Mouse (Mus musculus) kidney, postnatal 4 days (tissue): Measurements from ENCODE around the gene Def6.
"Not testable (repeated sequence)": the region's sequence is repeated elsewhere in the genome, so short reads cannot be mapped to it uniquely, and the experiment has no call there.

Experiments
- DNase-seq, 2 experiments: peaks; one replicate each; pipeline ENCODE4 v3.0.0; 2021; ENCODE audit warnings: mixed read lengths in 2 of 2

Gene Def6

DNA sequence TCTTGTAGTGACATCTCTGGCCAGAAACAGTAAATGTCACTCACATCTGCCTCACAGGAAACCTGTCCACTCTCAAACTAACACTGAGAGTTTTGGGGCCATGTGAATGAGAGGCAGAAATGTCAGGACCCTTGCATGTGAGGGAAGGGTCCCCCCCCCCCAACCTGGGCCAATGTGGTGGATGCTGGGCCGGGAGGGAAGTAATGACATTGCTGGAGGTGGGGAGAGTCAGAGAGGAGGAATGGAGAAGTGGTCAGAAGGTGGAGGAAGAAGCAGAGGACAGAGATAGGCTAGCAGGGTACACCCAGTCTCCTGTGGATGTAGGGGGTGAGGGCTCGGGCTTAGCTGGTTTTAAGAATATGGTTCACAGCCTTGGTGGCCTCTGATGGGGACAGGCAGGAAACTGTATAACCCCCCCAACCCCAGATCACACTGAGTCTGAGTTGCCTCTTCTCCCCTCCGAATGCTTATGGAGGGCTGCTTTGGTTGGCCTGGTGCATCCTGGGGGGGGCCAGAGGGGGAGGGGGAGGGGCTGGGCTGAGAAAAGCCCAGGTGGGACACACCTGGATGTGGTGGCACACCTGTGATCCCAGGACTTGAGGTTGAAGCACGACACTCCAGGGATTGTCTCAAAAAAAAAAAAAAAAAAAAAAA is 2.0 kb downstream of the Def6 start:
- no peak for DNase-seq

DNA sequence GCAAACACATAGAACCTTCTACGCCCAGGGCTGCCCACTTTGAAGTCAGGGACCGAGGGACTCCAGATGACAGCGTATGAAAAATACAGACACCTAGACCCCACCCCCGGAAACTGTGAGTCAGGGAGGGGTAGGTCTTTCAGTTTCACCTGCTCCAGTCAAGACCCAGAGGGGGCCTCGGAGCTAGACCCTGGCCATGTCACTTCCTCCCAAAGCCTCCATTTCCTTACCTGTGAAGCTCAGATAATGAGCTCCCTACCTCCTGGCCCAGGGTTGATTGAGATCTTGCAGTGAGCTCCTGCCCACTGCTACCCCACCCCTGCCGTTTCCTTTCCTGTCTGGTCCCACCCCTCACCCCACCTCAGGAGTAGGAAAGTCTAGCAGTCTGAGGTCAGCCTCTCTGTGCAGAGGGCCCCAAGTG is 4.4 kb downstream of the Def6 start:
- no peak for DNase-seq

DNA sequence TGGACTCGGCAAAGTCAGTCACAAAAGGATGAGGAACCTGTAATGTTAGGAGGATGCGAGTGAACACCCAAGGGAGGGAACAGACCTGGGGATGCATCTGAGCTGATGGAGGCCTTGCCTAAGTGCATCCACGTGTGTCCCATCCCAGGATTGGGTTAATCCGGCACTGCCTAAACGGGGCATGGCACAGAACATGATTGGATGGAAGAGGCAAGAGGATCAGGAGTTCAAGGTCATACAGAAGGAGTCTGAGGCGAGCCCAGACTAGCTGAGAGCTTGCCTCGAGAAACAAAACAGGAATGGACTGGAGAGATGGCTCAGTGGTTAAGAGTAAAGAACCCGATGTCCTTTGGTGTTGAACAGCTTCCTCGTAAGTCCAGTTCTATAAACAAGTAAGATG is 4.8 kb downstream of the Def6 start:
- DNase-seq, result no peak

DNA sequence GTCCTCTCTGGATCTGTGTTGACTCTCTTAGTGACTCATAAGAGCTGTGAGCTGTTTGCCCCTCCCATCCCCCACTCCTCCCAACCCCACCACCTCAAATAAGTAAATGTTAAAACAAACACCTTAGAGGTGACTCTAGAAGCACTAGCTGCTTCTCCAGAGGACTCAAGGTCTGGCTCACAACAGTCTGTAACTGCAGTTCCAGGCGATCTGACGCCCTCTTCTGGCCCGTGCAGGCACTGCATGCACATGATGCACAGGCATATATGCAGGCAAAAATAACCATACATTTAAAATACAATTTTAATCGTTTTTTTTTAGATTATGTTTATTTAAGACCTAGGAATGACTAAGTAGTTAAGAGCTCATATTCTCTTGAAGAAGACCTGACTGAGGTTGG is 5.7 kb downstream of the Def6 start:
- DNase-seq, result peak; percentile 51 to 56

DNA sequence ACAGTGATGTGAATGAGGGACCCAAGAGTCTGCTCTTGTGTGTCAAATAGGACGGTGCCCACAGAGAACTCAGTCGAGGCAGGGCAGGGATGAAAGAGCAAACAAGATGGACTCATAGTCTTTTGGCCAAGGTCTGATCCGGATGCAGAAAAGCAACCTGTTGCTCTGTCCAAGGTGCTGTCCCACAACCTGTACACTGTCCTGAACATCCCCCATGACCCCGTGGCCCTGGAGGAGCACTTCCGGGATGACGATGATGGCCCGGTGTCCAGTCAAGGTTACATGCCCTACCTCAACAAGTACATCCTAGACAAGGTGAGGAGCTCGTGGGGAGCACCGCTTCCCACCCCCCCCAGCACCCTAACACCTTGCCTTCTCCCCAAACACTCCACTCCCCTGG is 9.2 kb downstream of the Def6 start:
- DNase-seq, result no peak

DNA sequence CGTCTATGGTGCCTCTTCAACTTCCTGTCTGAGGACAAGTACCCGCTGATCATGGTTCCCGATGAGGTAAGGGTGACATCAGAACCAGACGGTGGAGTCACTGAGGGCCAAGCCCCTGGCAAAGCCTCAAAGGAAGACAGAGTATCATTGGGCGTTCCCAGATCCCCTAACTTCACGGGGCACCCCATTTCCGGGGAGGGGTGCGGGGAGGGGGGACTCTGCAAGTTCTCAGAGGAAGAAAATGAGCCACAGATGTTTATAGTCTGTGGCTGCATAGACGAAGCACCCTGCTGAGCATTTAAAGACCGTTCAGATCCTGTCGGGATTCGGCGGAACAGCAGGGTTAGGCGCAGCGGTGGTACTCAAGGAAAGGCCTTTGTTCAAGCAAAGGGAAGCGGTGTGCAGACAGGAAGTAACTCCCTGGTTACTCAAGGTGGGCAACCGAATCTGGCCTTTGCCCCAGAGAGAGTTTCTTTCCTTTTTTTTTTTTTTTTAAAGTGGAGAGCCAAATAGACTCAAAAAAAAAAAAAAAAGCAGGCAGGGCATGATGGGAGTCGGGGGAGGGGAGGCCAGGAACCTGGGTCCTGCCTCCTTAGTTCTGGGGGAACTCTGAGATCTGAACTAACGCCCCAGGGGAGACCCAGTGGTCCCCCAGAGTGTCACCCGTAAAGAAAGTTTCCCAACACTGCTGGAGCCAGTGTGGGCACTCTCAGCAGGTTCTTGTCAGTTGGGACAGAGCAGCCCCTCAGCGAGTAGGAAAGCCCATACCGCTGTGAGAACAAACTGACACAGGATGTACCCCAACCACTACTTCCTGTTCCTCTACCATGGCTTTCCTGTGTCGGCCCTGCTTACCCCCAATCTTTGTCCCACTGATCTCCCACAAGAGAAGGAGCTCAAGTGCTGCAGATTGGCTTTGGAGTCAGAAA is 10.4 kb downstream of the Def6 start:
- peak in 1 of 2 experiments; percentile 48 for DNase-seq

DNA sequence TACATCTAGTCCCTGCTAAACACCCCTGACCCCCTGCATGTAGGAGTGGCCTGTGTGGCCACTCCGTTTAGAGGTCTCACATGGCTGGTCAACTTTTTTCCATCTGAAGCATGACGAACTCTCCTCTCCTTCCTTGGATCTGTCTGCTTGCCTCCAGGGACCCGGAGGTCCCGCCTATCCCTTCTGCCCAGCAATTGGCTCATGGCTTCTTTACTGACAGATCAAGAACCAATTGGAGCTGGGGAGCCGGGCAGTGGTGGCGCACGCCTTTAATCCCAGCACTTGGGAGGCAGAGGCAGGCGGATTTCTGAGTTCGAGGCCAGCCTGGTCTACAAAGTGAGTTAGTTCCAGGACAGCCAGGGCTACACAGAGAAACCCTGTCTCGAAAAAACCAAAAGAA is 14.9 kb downstream of the Def6 start:
- not testable (repeated sequence) for DNase-seq

DNA sequence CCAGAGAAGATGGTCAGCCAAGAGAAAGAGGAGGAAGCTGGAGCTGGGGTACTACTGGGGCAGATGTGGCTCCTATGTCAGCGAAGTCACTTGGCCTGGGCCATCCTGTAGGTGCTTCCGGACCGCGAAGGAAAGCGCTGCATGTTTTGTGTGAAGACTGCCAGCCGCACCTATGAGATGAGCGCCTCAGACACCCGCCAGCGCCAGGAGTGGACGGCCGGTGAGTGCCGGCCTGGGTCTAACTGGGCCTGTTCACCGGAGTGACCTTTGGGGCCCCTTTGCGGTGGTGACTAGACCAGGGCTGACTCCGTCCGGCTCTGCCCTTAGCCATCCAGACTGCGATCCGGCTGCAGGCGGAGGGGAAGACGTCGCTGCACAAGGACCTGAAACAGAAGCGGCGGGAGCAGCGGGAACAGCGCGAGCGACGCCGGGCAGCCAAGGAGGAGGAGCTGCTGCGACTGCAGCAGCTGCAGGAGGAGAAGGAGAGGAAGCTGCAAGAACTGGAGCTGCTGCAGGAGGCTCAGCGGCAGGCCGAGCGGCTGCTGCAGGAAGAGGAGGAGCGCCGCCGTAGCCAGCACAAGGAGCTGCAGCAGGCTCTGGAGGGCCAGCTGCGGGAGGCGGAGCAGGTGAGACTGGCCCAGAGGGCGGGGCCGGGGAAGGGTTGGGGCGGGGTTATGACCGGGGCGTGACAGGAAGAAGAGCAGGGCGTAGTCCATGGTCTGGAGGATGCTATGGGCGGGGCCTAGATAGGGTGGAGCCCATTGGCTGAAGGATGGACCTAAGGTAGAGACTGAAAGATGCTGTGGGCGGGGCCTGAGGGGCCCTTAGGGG is 16.2 kb downstream of the Def6 start:
- DNase-seq, result peak; percentile 98

DNA sequence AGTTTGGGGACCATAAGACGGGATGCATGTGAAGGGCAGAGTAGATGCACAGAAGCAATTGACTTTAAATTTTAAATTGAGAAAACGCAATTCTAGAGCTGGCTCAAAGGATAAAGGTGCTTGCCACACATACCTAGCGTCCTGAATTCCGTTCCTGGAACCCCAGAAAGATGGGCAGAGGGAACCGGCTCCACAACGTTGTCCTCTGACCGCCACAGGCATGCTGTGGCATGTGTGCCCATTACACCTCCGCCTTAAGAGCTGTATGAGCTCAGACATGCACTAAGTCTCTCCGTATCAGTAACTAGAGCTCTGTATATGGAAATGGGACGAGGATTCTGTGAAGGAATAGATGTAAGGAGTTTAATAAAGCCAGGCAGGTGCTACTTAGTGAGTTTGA is 17.0 kb downstream of the Def6 start:
- DNase-seq, result no peak

DNA sequence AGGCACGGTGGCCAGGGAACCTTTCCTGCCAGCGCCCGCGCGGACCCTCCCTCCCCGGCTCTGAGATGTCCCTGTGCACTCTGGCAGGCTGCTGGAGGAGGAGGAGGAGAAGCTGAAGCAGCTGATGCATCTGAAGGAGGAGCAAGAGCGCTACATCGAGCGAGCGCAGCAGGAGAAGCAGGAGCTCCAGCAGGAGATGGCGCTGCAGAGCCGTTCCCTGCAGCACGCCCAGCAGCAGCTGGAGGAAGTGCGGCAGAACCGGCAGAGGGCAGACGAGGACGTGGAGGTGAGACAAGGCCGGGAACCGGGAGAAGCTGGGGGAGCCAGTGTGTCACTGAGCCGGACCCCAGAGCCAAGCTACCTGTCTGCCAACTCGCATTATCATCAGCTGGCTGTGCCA is 18.4 kb downstream of the Def6 start:
- peak; percentile 97 for DNase-seq

DNA sequence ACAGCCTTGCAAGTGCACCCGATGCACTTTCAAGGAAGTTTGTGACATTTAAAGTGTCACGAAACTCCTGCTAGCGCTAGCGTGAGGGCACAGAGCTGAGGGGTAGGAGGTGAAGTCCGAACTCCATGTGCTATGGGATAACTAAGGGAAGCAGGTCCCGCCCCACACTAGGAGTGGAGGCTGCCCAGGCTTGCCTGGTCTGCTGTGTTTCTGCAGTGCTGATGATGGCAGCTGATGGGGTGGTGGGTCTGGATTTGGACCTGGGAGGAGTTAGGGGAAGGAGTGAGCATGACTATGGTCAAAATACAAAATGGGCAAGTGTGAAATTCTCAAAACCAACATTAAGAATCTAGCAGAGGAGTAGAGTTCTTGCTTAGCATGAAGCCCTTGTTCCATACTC is 22.9 kb downstream of the Def6 start:
- no peak for DNase-seq

DNA sequence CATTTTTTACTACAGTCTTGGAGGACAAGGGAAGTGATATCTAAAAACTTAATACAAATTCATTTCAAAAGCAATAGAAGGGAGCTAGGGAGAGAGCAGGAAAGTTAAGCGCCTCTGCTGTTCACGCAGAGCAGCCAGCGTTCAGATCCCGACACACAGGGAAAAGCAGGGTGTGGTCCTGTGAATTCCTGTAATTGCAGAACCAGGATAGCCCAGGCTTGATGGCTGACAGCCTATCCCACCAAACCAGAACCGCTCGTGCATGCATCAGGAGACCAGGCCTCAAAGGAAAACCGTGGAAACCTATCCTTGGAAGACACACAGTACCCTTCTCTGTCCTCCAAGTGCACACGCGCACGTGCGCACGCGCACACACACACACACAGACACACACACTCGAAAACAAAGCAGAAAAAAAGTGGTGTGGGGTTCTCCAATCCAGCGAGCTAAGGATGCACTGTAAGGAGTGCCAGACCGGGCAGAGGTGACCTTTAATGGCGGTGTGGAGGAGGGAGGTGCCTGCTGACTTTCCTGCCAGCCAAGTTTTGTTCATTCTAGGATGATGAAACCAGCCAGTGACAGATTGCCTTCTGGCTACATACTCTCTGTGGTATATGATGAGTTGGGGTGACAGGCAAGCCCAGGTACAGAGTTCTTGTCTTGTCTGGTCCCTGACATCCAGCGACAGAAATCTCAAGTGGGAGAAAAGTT is 23.6 kb downstream of the Def6 start:
- DNase-seq, result no peak

DNA sequence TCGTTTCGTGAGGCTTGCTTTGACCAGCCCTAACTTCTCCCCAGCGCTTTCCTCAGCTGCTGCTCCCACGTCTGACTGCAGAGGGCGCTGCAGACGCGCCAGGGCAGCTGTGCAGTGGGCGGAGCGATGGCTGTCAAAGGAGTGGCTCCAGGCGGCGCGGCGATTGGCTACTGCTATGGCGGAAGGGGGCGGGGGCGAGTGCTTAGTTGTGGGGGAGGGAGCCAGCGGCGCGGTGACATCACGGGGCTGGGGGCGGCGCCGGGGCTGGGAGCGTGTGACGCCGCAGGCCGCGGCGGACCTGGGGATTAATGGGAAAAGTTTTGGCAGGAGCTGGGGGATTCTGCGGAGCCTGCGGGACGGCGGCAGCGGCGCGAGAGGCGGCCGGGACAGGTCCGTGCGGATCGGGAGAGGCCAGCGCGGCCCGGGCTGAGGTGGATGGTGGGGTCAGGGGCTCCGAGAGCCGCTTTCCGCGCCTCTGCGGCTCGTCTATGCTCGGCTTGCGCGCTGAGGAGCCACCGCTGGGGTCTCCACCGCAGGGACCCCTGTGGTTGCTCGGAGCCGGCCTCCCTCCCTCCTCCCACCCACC is 25.0 kb downstream of the Def6 start, which contains the start of gene Ppard:
Ppard (plus strand) TSS at position 226 of the 586 bp plus-strand sequence.
- DNase-seq, result peak; percentile 100

DNA sequence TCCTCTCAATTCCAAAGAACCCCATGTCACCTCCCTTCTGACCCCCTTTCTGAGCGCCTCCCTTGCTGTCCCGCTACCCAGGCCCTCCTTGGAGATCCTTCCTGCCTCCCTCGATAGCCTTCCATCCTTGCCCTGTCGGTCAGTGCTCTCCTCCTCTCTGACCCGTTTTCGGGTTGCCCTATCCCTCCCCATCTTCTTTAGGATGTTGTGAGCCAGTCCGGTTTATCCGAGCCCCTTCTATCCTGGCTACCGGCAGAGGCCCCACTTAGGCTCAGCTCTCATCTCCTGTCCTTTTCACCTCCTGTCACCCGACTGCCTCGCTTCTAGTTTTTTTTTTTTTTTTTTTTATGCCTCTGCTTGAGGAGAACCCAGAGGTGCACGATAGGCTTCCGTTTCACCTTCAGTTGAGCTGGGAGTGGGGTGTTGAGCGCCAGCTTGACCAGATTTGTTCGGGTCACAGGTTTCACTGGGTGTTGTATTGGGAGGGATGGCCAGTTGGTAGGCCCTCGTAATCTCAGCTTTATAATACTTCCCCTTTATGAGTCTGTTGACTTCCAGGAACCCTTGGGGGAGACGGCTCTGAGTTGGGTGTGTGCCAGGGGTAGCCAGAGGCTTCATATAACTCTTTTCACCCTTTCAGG is 25.6 kb downstream of the Def6 start:
- DNase-seq, result peak; percentile 57 to 71

DNA sequence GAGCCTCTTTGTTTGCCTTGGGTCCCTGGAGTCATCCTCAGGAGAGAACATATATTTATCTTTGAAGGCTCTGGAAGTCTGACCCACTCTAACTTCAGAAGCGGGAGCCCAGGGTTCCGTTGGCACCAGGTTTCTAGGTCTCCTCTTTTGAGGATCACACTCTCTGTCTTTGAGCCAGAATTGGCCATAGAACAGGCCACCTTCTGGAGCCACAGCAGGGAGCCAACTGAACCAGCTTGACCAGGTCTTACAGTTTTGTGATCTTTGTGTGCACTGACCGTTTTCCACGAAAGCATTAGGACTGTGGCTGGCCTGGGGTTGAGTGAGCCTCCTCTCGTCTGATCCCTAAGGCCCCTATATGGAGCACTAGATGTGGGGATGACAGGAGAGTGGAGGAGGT is 27.1 kb downstream of the Def6 start:
- DNase-seq, result no peak

DNA sequence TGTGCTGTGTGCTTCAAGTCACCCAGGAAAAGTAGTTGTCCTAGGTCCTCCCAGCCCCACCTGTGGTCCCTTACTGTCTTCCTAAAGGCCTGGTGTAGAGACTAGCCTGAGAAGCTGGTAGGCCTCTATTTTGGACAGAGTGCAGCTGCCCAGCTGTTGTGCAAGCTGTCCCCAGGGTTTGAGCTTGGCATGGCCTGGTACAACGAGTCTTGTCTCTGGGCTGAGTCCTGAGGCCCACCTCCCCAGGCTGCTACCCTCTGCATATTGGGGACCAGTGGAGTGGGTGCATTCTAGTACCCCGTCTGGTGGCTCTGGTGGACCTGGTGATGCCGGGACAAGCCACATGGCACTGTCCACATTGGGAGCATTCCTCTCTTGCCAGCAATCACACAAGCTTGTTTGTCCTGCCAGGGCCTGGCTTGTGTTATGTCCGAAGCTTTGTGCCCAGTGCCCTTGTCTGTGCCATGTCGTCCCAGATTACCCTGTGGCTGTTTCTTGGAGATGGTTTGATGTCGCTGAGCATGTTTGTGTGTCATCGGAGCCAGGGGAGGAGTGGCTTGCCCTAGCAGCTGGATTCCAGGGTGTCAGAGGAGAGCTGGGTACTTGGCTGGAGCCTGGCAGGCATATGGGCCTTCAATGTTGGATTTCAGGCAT is 28.5 kb downstream of the Def6 start:
- DNase-seq, result no peak

DNA sequence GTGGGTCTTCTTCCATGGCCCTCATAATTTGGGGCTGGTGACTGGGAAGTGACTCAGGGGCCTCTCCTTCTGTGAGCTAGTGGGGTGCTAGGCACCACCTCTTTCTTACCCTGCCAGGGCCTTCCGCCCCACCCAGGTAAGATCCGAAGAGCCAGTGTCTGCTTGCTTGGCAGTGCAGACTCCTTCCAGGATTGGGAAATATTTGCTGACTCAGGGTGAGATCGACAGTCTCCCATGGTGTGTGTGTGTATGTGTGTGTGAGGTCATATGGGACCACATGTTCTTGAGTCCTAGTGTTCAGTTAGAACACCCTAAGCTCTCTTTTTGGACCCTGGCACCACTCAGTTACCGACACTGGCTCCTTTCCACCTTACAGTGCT is 29.0 kb downstream of the Def6 start:
- DNase-seq, result no peak

DNA sequence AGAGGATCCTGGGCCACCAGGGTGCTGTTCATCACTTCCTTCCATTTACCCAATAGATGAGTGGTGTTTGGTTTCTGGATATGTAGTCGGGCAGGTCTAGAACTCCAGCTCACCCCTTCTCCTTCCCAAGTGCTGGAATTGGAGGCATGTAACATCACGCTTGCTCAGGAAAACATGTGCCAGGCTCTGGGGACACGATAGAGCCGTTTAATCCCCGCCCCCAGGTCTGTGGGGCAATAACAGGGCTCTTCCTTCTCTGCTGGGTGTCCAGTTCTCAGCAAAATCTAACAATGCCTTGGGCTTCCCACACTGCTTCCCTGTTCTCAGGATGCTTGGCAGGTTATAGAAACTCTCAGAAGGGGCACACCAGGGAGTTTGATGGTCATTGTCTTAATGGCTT is 29.8 kb downstream of the Def6 start:
- DNase-seq, result no peak

DNA sequence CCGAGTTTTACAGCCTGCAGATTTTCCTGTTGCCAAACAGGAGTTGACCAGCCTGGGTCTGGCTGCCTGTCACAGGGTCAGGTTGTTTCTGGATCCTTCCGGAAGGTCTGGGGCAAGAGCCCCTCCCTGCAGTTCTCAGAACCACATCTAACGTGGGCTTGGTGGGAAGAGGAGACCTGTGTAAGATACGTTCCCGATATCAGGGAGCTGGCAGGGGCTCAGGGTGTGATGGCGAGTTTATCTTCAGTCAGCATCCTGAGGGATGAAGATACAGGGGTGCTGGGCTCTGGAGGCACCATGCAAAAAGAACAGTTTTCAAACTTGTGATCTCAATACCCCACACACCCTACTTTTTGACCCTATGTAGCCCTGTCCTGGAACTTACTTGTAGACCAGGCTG is 30.3 kb downstream of the Def6 start:
- DNase-seq, result no peak

DNA sequence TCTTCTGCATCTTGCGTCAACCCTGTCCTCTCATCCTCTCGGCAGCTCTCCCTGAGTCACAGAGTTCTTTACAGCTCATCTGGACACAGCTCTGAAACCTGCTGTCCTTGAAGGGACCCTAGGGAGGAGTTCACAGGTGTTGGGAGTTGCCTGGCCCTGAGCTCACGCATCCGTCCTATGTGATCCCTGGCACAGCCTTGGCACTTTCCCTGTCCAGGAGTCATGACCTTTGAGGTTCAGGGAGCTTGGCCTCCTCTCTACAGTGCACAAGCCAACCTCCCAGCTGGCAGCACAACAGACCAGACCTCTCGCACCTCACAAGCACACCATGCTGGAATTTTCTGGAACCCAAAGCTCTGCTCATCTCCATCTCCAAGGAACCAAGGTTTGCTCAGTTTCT is 33.3 kb downstream of the Def6 start:
- no peak for DNase-seq

DNA sequence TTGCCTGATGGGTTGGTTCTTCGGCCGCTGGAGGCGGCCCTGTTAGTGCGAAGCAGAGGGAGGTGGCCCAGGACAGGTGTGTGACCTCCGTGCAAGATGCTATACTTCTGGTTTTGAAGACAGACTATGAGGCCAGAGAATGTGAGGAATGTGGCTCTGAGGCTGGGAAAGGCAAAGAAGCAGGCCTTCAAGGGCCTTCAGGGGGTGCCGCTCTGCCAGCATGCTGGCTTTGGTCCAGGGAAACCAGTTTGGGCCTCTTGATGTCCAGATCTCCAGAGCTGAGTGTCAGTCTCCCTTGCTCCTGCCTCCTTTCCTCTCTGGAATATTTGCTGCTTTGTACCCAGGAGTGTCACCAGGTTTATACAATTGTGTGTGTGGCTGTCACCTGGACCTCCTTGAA is 34.7 kb downstream of the Def6 start:
- DNase-seq, result no peak
